Mouse (Mus musculus): ENCODE data around the gene Pbxip1.
A peak's percentile ranks its signal among the peaks of the same experiment; 100 is the strongest.

The Pbxip1 gene

GRCm38 (mm10) chr3:89432606-89433005 is 3.9 kb upstream of the Pbxip1 start:
- DNase-seq (ENCODE audit: low spot score): no peak

GRCm38 (mm10) chr3:89434532-89434931 is 2.0 kb upstream of the Pbxip1 start:
- DNase-seq (ENCODE audit: low spot score): no peak

- DNase-seq (ENCODE audit: low spot score): no peak
These were observed 1.5 kb upstream of the Pbxip1 start for GRCm38 (mm10) chr3:89435041-89435440.

- no peak for DNase-seq (ENCODE audit: low spot score)
These were observed 763 bp downstream of the Pbxip1 start for GRCm38 (mm10) chr3:89437269-89437668.

GRCm38 (mm10) chr3:89440691-89441090 is 4.2 kb downstream of the Pbxip1 start:
- DNase-seq (ENCODE audit: low spot score): no peak

- DNase-seq (ENCODE audit: low spot score): no peak
These were observed 12.4 kb downstream of the Pbxip1 start for GRCm38 (mm10) chr3:89448720-89449537.

GRCm38 (mm10) chr3:89449541-89449940 is 13.0 kb downstream of the Pbxip1 start:
- DNase-seq (ENCODE audit: low spot score): peak; percentile 52

GRCm38 (mm10) chr3:89451916-89452315 is 15.4 kb downstream of the Pbxip1 start:
- no peak for DNase-seq (ENCODE audit: low spot score)

GRCm38 (mm10) chr3:89454401-89455177 is 18.1 kb downstream of the Pbxip1 start, which contains the start of gene Pmvk:
TSS of gene Pmvk (plus strand) at chr3:89454541.
- DNase-seq (ENCODE audit: low spot score): no peak

- no peak for DNase-seq (ENCODE audit: low spot score)
These were observed 19.3 kb downstream of the Pbxip1 start for GRCm38 (mm10) chr3:89455786-89456285.

GRCm38 (mm10) chr3:89456726-89457665 is 20.5 kb downstream of the Pbxip1 start:
- peak; percentile 74 for DNase-seq (ENCODE audit: low spot score)

GRCm38 (mm10) chr3:89458372-89458964 is 22.0 kb downstream of the Pbxip1 start:
- DNase-seq (ENCODE audit: low spot score): no peak

- peak; percentile 94 for DNase-seq (ENCODE audit: low spot score)
These were observed 22.7 kb downstream of the Pbxip1 start for GRCm38 (mm10) chr3:89458965-89459807.

GRCm38 (mm10) chr3:89468268-89468667 is 31.8 kb downstream of the Pbxip1 start:
- DNase-seq (ENCODE audit: low spot score): no peak

GRCm38 (mm10) chr3:89472280-89472679 is 35.8 kb downstream of the Pbxip1 start:
- no peak for DNase-seq (ENCODE audit: low spot score)

- no peak for DNase-seq (ENCODE audit: low spot score)
These were observed 37.3 kb downstream of the Pbxip1 start for GRCm38 (mm10) chr3:89473838-89474237.

GRCm38 (mm10) chr3:89479055-89479454 is 42.5 kb downstream of the Pbxip1 start:
- no peak for DNase-seq (ENCODE audit: low spot score)

GRCm38 (mm10) chr3:89481488-89481887 is 45.0 kb downstream of the Pbxip1 start:
- no peak for DNase-seq (ENCODE audit: low spot score)

- DNase-seq (ENCODE audit: low spot score): no peak
These were observed 45.7 kb downstream of the Pbxip1 start for GRCm38 (mm10) chr3:89482249-89482648.

- peak; percentile 67 for DNase-seq (ENCODE audit: low spot score)
These were observed 48.4 kb downstream of the Pbxip1 start for GRCm38 (mm10) chr3:89484766-89485524.
